In genomic region chr16:29882226-29882972, GRCm38 (mm10) we compare ENCODE assay signal across 8 mouse cellular contexts.
DNase-seq lines count a peak whose midpoint lies in the region; ATAC-seq and TF ChIP-seq lines count a peak whose summit lies in the region.

No protein-coding gene starts in this region.

- H3K27ac ChIP-seq in liver, postnatal 0 days (ENCODE audit: low read depth): no peak overlapping the region
- no peak overlapping the region; the same call in 1 of the 2 replicates for H3K27ac ChIP-seq in liver, embryonic 11.5 days (ENCODE audit: low read depth, low read length)
- H3K27ac ChIP-seq in forebrain, postnatal 0 days (ENCODE audit: low read depth, low read length): no peak overlapping the region
- peak overlapping the region; percentile 66 for H3K27ac ChIP-seq in hindbrain, embryonic 10.5 days
- H3K27ac ChIP-seq in lung, postnatal 0 days (ENCODE audit: low read length): no peak overlapping the region

- 31% methylated on average over 10 of the region's 10 CpGs for WGBS in liver, postnatal 0 days (ENCODE audit: insufficient replicate concordance)
- WGBS in liver, embryonic 11.5 days: 30% methylated on average over 10 of the region's 10 CpGs
- WGBS in forebrain, postnatal 0 days: 12% methylated on average over 10 of the region's 10 CpGs
- WGBS in hindbrain, embryonic 10.5 days: 9% methylated on average over 10 of the region's 10 CpGs
- whole genome bisulfite sequencing in lung, postnatal 0 days: 18% methylated on average over 10 of the region's 10 CpGs

- TF ChIP-seq EP300 in liver, postnatal 0 days (IDR thresholded peaks at IDR 0.05; ENCODE audit: low read depth): no peak
- no peak for TF ChIP-seq EP300 in lung, postnatal 0 days (IDR thresholded peaks at IDR 0.05)

- peak; percentile 77; the same call in 1 of the 2 replicates for ATAC-seq in liver, postnatal 0 days
- no peak for ATAC-seq in liver, embryonic 11.5 days (replicated peaks; ENCODE audit: low FRiP score)
- ATAC-seq in forebrain, postnatal 0 days: peak; percentile 62
- ATAC-seq in lung, postnatal 0 days: peak; percentile 79

- peak; percentile 70 for DNase-seq in liver, postnatal 0 days
- DNase-seq in liver, embryonic 11.5 days (ENCODE audit: low spot score): no peak
- DNase-seq in cerebellum, adult 8-10 months: peak; percentile 22
- DNase-seq in forebrain, postnatal 0 days: peak; percentile 71
- no peak for DNase-seq in hindbrain, embryonic 10.5 days (ENCODE audit: low spot score)
- DNase-seq in lung, postnatal 0 days (ENCODE audit: low spot score): peak; percentile 78
- DNase-seq in testis, postnatal 10 days (ENCODE audit: low spot score): peak; percentile 71
- no peak for DNase-seq in right cerebral cortex, adult 2 months (ENCODE audit: low spot score in 2 of 2)

- no peak overlapping the region for H3K9ac ChIP-seq in liver, postnatal 0 days (replicated peaks)
- no peak overlapping the region for H3K9ac ChIP-seq in liver, embryonic 11.5 days (ENCODE audit: low read depth, low read length)
- H3K9ac ChIP-seq in forebrain, postnatal 0 days: no peak overlapping the region
- H3K9ac ChIP-seq in lung, postnatal 0 days (replicated peaks; ENCODE audit: low read depth): no peak overlapping the region

- no peaks in the 10 kb centered on the region for H3K27me3 ChIP-seq in liver, postnatal 0 days (ENCODE audit: insufficient read depth, low read length)
- no peaks in the 10 kb centered on the region; the same call in 1 of the 2 replicates for H3K27me3 ChIP-seq in liver, embryonic 11.5 days (replicated peaks; ENCODE audit: control insufficient read depth, insufficient read depth, low read length)
- no peaks in the 10 kb centered on the region for H3K27me3 ChIP-seq in forebrain, postnatal 0 days (ENCODE audit: insufficient read depth, low read length)
- peaks cover 88% of the 10 kb centered on the region for H3K27me3 ChIP-seq in hindbrain, embryonic 10.5 days (ENCODE audit: insufficient read depth, poor library complexity, severe bottlenecking)
- no peaks in the 10 kb centered on the region for H3K27me3 ChIP-seq in lung, postnatal 0 days (replicated peaks; ENCODE audit: insufficient read depth, low read length)

- H3K4me1 ChIP-seq in liver, postnatal 0 days (ENCODE audit: insufficient read depth): peaks cover 9% of the 10 kb centered on the region
- H3K4me1 ChIP-seq in liver, embryonic 11.5 days (replicated peaks; ENCODE audit: control insufficient read depth, insufficient read depth, low read length): peaks cover 9% of the 10 kb centered on the region
- H3K4me1 ChIP-seq in forebrain, postnatal 0 days (ENCODE audit: insufficient read depth): peaks cover 13% of the 10 kb centered on the region; the same call in 1 of the 2 replicates
- peaks cover 46% of the 10 kb centered on the region for H3K4me1 ChIP-seq in hindbrain, embryonic 10.5 days (replicated peaks)
- H3K4me1 ChIP-seq in lung, postnatal 0 days (ENCODE audit: insufficient read depth, low read depth, low read length): no peaks in the 10 kb centered on the region; the same call in 1 of the 2 replicates

- no peak overlapping the region for H3K4me2 ChIP-seq in liver, postnatal 0 days (ENCODE audit: low read depth, low read length)
- no peak overlapping the region for H3K4me2 ChIP-seq in liver, embryonic 11.5 days
- H3K4me2 ChIP-seq in forebrain, postnatal 0 days (ENCODE audit: low read depth): no peak overlapping the region
- no peak overlapping the region for H3K4me2 ChIP-seq in lung, postnatal 0 days (replicated peaks; ENCODE audit: low read depth, low read length)

- no peaks in the 10 kb centered on the region for H3K36me3 ChIP-seq in liver, postnatal 0 days (replicated peaks; ENCODE audit: insufficient read depth, low read length)
- no peaks in the 10 kb centered on the region for H3K36me3 ChIP-seq in liver, embryonic 11.5 days (ENCODE audit: control insufficient read depth, insufficient read depth, low read length)
- H3K36me3 ChIP-seq in forebrain, postnatal 0 days (ENCODE audit: insufficient read depth): no peaks in the 10 kb centered on the region
- no peaks in the 10 kb centered on the region for H3K36me3 ChIP-seq in hindbrain, embryonic 10.5 days
- no peaks in the 10 kb centered on the region for H3K36me3 ChIP-seq in lung, postnatal 0 days (ENCODE audit: insufficient read depth, low read length)

- no peak for TF ChIP-seq CTCF in liver, postnatal 0 days (IDR thresholded peaks at IDR 0.05; ENCODE audit: low read depth)
- TF ChIP-seq CTCF in forebrain, postnatal 0 days (IDR thresholded peaks at IDR 0.05; ENCODE audit: low read depth): no peak
- no peak for TF ChIP-seq CTCF in lung, postnatal 0 days (IDR thresholded peaks at IDR 0.05)

- H3K4me3 ChIP-seq in liver, postnatal 0 days (ENCODE audit: low read depth, low read length): no peak overlapping the region
- H3K4me3 ChIP-seq in liver, embryonic 11.5 days (ENCODE audit: low read depth, low read length): no peak overlapping the region
- no peak overlapping the region for H3K4me3 ChIP-seq in forebrain, postnatal 0 days (ENCODE audit: low read depth, low read length)
- H3K4me3 ChIP-seq in hindbrain, embryonic 10.5 days: no peak overlapping the region
- no peak overlapping the region for H3K4me3 ChIP-seq in lung, postnatal 0 days (ENCODE audit: low read depth, low read length)

- no peaks in the 10 kb centered on the region for H3K9me3 ChIP-seq in liver, postnatal 0 days (ENCODE audit: low read length)
- H3K9me3 ChIP-seq in liver, embryonic 11.5 days (ENCODE audit: control insufficient read depth, low read length): no peaks in the 10 kb centered on the region
- no peaks in the 10 kb centered on the region for H3K9me3 ChIP-seq in forebrain, postnatal 0 days (ENCODE audit: low read length)
- no peaks in the 10 kb centered on the region for H3K9me3 ChIP-seq in hindbrain, embryonic 10.5 days
- H3K9me3 ChIP-seq in lung, postnatal 0 days (ENCODE audit: low read length): no peaks in the 10 kb centered on the region

Comparison
In these comparisons a context has a peak if more than half of its experiments do, and no peak if none do; other contexts are left out.
1. DNase-seq: peak in liver, postnatal 0 days (single experiment), cerebellum, adult 8-10 months (single experiment), forebrain, postnatal 0 days (single experiment), lung, postnatal 0 days (single experiment) and testis, postnatal 10 days (single experiment); none in liver, embryonic 11.5 days (single experiment), hindbrain, embryonic 10.5 days (single experiment) and right cerebral cortex, adult 2 months (0 of 2).